Mouse (Mus musculus) heart, embryonic 10.5 days (tissue): ENCODE measurements around the gene Doc2a. TPM values are rescaled to one million over a fixed set of nuclear protein-coding genes. Genes with fewer than 3 reads are reported as not detected.

Experiments used
- DNase-seq: peaks from one replicate; pipeline ENCODE4 v3.0.0-alpha.2; 2017; ENCODE audit warnings: low spot score
- H3K27ac ChIP-seq: fragments of 300-500 bp; sonication (generic); 2 replicates; pipeline ENCODE4 v1.5.1; 2016; ENCODE audit warnings: mild to moderate bottlenecking
- H3K27me3 ChIP-seq: fragments of 300-500 bp; sonication (generic); 2 replicates; pipeline ENCODE4 v1.6.1; 2016; ENCODE audit warnings: mild to moderate bottlenecking; ENCODE audit not compliant: poor library complexity, insufficient read depth, severe bottlenecking
- H3K36me3 ChIP-seq: fragments of 300-500 bp; sonication (generic); 2 replicates; pipeline ENCODE4 v1.6.1; 2016; ENCODE audit warnings: mild to moderate bottlenecking, moderate library complexity
- H3K4me1 ChIP-seq: fragments of 300-500 bp; sonication (generic); 2 replicates; pipeline ENCODE4 v1.6.1; 2016; ENCODE audit warnings: mild to moderate bottlenecking
- H3K4me3 ChIP-seq: fragments of 300-500 bp; sonication (generic); 2 replicates; pipeline ENCODE4 v1.5.1; 2016; ENCODE audit warnings: mild to moderate bottlenecking, moderate library complexity
- H3K9me3 ChIP-seq: fragments of 300-500 bp; sonication (generic); 2 replicates; pipeline ENCODE4 v1.6.1; 2016; ENCODE audit warnings: mild to moderate bottlenecking, moderate library complexity
- WGBS: fragments of 180-500 bp; shearing (Covaris S2); methylation state at CpG from one replicate; pipeline ENCODE4 v1.1.7; 2016; 5-methylcytosine and 5-hydroxymethylcytosine counted together
- polyA plus RNA-seq: library from polyadenylated mRNA; unstranded; fragments of >200 nt; fragmentation: Nextera tagmentation; extraction: Ambion mirVana; gene quantifications from 2 replicates; pipeline ENCODE4 v1.2.1, GENCODE M21; 2016

Gene Doc2a
- 0.28 and 0.64 TPM in 2 replicates for polyA plus RNA-seq

DNA sequence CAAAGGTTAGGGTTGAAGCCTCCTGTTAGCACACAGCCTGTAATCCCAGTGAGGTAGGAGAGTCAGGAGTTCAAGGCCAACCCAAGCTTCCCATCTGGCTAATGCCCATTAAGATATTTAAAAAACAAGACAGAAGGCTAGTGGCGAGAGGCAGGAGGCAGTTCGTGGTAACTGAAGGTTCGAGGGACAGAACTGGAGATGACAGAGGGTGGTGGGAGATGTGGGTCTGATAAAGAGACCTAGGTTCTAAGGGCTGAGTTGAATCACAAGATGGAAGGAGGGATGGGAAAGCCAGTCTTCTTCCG lies at the start of gene Doc2a:
TSS of gene Doc2a (plus strand) at position 301 of the 305 bp plus-strand sequence.
- H3K27ac ChIP-seq: peak within 1 kb of the TSS; percentile 56
- DNase-seq: no peak

GRCm38 (mm10) chr7:126798127-126799049 lies 48.8 kb upstream of the Doc2a start:
- WGBS: under 1% methylated on average over 40 of the region's 40 CpGs
- no peaks in the 10 kb centered on the region for H3K27me3 ChIP-seq
- peaks cover 53% of the 10 kb centered on the region for H3K36me3 ChIP-seq
- peak overlapping the region; percentile 94 for H3K4me3 ChIP-seq
- no peak for DNase-seq
- peak overlapping the region; percentile 99 for H3K27ac ChIP-seq
- H3K9me3 ChIP-seq: no peaks in the 10 kb centered on the region
- peaks cover 50% of the 10 kb centered on the region for H3K4me1 ChIP-seq

More for the DNA sequence above, at the start of gene Doc2a:
- Histone ChIP-seq H3K4me3 (peak within 1 kb of the TSS; percentile 68), H3K36me3 (peaks cover 7% of the 10 kb centered on the region), H3K4me1 (peaks cover 35% of the 10 kb centered on the region), H3K27me3 (peaks cover 61% of the 10 kb centered on the region), H3K9me3 (no peaks in the 10 kb centered on the region)
- WGBS: 25% methylated on average over 4 of the region's 4 CpGs

GRCm38 (mm10) chr7:126799050-126799467 lies 48.2 kb upstream of the Doc2a start:
- Histone ChIP-seq H3K4me1 (peaks cover 50% of the 10 kb centered on the region), H3K36me3 (peaks cover 53% of the 10 kb centered on the region), H3K27me3 (no peaks in the 10 kb centered on the region), H3K27ac (peak overlapping the region; percentile 99), H3K9me3 (no peaks in the 10 kb centered on the region), H3K4me3 (peak overlapping the region; percentile 94)
- WGBS: under 1% methylated on average over 35 of the region's 36 CpGs
- DNase-seq: peak; percentile 99

DNA sequence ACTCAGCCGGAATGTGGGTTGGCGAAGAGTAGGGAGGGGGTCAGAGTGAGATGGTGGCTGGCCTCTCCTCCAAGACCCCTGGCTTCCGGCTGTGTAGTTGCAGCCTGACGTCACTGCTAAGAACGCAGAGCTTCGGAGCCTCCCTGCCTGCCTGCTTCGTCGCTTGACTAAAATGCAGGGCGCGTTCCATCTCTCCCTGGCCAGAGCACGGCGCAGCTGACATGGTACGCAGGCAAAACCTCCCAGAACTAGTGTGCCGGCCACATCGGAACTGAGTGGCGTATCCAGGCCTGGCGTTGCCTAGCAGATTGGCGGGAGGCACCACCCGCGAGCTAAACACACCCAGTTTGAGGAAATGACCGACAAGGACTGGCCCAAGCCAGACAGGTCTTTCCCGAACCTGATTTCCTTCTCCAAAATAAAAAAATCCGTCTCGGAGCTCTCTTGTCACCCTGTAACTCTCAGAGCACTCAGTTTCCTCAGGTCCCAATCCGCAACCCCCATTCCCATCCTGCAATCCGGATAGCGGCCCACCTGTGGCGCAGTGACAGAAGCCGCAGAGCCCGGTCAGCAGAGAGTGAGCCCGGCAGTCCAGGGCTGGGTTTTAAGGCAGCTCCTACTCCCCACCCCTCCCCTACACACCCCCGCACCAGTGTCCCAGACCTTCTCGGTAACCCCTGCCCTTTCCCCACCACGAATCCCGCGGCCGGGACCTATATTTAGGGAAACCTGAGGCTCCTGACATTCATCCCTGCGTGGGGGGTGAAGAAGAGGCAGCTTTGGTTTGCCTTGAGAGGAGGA lies 47.5 kb upstream of the Doc2a start:
- H3K9me3 ChIP-seq: no peaks in the 10 kb centered on the region
- peaks cover 51% of the 10 kb centered on the region for H3K36me3 ChIP-seq
- H3K27ac ChIP-seq: peak overlapping the region; percentile 99
- 1% methylated on average over 38 of the region's 38 CpGs for WGBS
- H3K4me3 ChIP-seq: peak overlapping the region; percentile 94
- no peak for DNase-seq
- peaks cover 46% of the 10 kb centered on the region for H3K4me1 ChIP-seq
- H3K27me3 ChIP-seq: no peaks in the 10 kb centered on the region

- H3K9me3 ChIP-seq: no peaks in the 10 kb centered on the region
- peaks cover 47% of the 10 kb centered on the region for H3K36me3 ChIP-seq
- H3K27ac ChIP-seq: peak overlapping the region; percentile 99
- peak overlapping the region; percentile 94 for H3K4me3 ChIP-seq
- H3K27me3 ChIP-seq: no peaks in the 10 kb centered on the region
- WGBS: 47% methylated on average over 5 of the region's 5 CpGs
- DNase-seq: no peak
- peaks cover 43% of the 10 kb centered on the region for H3K4me1 ChIP-seq
Observed at GRCm38 (mm10) chr7:126800269-126801056, 46.8 kb upstream of the Doc2a start.

GRCm38 (mm10) chr7:126801057-126801422 lies 46.2 kb upstream of the Doc2a start:
- Histone ChIP-seq H3K4me1 (peaks cover 37% of the 10 kb centered on the region), H3K4me3 (no peak overlapping the region), H3K36me3 (peaks cover 45% of the 10 kb centered on the region), H3K9me3 (no peaks in the 10 kb centered on the region), H3K27ac (peak overlapping the region; percentile 99), H3K27me3 (no peaks in the 10 kb centered on the region)
- no peak for DNase-seq
- WGBS: 94% methylated on average over 16 of the region's 16 CpGs

GRCm38 (mm10) chr7:126802134-126802889 lies 44.9 kb upstream of the Doc2a start:
- Histone ChIP-seq H3K4me3 (no peak overlapping the region), H3K27ac (no peak overlapping the region), H3K9me3 (no peaks in the 10 kb centered on the region), H3K27me3 (no peaks in the 10 kb centered on the region), H3K4me1 (peaks cover 28% of the 10 kb centered on the region), H3K36me3 (peaks cover 38% of the 10 kb centered on the region)
- WGBS: 87% methylated on average over 11 of the region's 11 CpGs
- no peak for DNase-seq

DNA sequence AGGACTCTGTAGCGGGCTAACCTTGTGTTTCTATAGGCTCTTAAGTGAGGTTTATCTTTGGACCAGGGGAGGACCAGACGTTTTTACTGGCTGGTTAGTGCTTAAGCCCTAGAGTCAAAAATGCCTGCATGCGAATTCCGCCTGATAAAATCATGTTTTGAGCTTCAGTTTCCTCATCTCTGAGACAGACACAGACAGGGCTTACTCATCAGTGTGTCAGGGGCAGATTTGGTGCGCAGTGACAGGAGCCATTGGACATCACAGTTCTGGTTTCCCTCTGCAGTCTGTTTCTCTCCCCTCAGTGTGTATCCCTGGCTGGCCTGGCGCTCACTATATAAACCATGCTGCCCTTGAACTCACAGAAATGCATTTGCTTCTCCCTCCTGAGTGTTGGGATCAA lies 44.0 kb upstream of the Doc2a start:
- WGBS: 84% methylated on average over 6 of the region's 6 CpGs
- Histone ChIP-seq H3K4me1 (peaks cover 29% of the 10 kb centered on the region), H3K27me3 (no peaks in the 10 kb centered on the region), H3K36me3 (peaks cover 31% of the 10 kb centered on the region), H3K9me3 (no peaks in the 10 kb centered on the region), H3K27ac (no peak overlapping the region), H3K4me3 (no peak overlapping the region)
- DNase-seq: no peak

- no peak overlapping the region for H3K4me3 ChIP-seq
- DNase-seq: no peak
- H3K27me3 ChIP-seq: no peaks in the 10 kb centered on the region
- H3K36me3 ChIP-seq: peaks cover 31% of the 10 kb centered on the region
- H3K27ac ChIP-seq: no peak overlapping the region
- peaks cover 35% of the 10 kb centered on the region for H3K4me1 ChIP-seq
- no peaks in the 10 kb centered on the region for H3K9me3 ChIP-seq
Observed at GRCm38 (mm10) chr7:126803751-126804150, 43.5 kb upstream of the Doc2a start.

DNA sequence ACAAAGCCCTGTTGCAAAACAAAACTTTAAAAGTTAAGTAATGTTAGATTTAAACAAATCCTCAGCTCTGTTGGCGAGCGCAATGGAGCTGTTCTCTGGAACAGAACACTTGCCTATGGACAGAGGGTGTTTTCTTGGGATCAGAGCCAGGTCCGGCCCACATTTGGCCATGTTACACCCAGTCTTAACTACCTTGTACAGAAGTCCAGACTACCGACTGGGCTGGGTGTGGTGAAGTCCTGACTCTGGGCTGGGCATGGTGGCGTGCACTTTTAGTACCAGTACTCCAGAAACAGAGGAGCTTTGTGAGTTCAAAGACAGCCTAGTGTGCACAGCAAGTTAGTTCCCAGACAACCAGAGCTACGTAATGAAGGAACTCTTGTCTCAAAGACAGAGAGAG lies 40.3 kb upstream of the Doc2a start:
- peaks cover 31% of the 10 kb centered on the region for H3K36me3 ChIP-seq
- H3K27me3 ChIP-seq: no peaks in the 10 kb centered on the region
- H3K4me1 ChIP-seq: peaks cover 30% of the 10 kb centered on the region
- H3K4me3 ChIP-seq: no peak overlapping the region
- H3K9me3 ChIP-seq: no peaks in the 10 kb centered on the region
- DNase-seq: no peak
- no peak overlapping the region for H3K27ac ChIP-seq
- WGBS: 75% methylated on average over 6 of the region's 6 CpGs

DNA sequence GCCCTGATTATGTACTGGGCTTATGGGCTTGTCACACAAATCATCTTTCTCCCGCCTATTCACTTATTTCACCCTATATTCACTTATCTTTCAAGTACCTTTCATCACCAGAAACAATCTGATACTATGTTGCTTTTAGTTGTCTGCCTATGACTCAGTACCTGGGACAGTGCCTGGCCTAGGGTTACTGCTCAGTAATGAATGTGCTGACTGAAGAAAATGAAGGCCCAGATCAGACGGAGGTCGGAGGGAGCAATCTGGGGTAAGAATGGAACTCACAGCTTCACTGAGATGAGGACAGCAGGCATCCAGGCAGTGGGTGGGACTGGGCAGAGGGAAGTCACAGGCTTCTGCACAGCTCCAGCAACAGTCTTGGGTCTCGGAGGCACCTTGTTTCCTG lies 39.8 kb upstream of the Doc2a start:
- WGBS: 69% methylated on average over 4 of the region's 4 CpGs
- Histone ChIP-seq H3K9me3 (no peaks in the 10 kb centered on the region), H3K4me1 (peaks cover 30% of the 10 kb centered on the region), H3K27ac (peak overlapping the region; percentile 90), H3K4me3 (peak overlapping the region; percentile 71; the same call in 1 of the 2 replicates), H3K27me3 (no peaks in the 10 kb centered on the region), H3K36me3 (peaks cover 29% of the 10 kb centered on the region)
- no peak for DNase-seq
